Mouse (Mus musculus) E14TG2a.4 (cell line): ENCODE results near the gene Frmd5.

Experiments
- CTCF ChIP-seq: conservative IDR thresholded peaks from 2 replicates; pipeline ENCODE4 v1.5.1; 2014; ENCODE audit warnings: low read length
- POU5F1 ChIP-seq: IDR thresholded peaks from 2 replicates; pipeline ENCODE4 v1.6.1; 2014; ENCODE audit warnings: low read length, borderline replicate concordance

GRCm38 (mm10) chr2:121596621-121597020, 210.3 kb downstream of the Frmd5 start:
- TF ChIP-seq CTCF (no peak), POU5F1 (no peak)
